9 mouse cellular contexts compared by ENCODE assay signal in genomic region chr13:72629806-72630205, GRCm38 (mm10). TPM values are rescaled to one million over a fixed set of nuclear protein-coding genes. Genes with fewer than 3 reads are reported as not detected.
DNase-seq lines count a peak whose midpoint lies in the region; ATAC-seq and TF ChIP-seq lines count a peak whose summit lies in the region.
"Had no signal": no experiment of that assay in that cellular context is flagged by ENCODE, and none has a peak within 500 bp of the region (broad histone marks: within the 10 kb centered on the region; RNA-seq: fewer than 3 reads in every experiment).

No protein-coding gene starts in this region.

- no peak for TF ChIP-seq CTCF in E14TG2a.4 (conservative IDR thresholded peaks at IDR 0.05; ENCODE audit: low read length)
- TF ChIP-seq CTCF in forebrain, postnatal 0 days (IDR thresholded peaks at IDR 0.05; ENCODE audit: low read depth): no peak

- no peaks in the 10 kb centered on the region for H3K9me3 ChIP-seq in E14TG2a.4 (ENCODE audit: low read length)
- no peaks in the 10 kb centered on the region for H3K9me3 ChIP-seq in forebrain, postnatal 0 days (ENCODE audit: low read length)
- no peaks in the 10 kb centered on the region for H3K9me3 ChIP-seq in midbrain, embryonic 11.5 days (ENCODE audit: control insufficient read depth, low read length)

- H3K9ac ChIP-seq in forebrain, postnatal 0 days: no peak overlapping the region
- H3K9ac ChIP-seq in midbrain, embryonic 11.5 days (ENCODE audit: low read length): peak overlapping the region; percentile 97

- no peaks in the 10 kb centered on the region for H3K36me3 ChIP-seq in E14TG2a.4 (ENCODE audit: insufficient read depth, low read length)
- H3K36me3 ChIP-seq in forebrain, postnatal 0 days (ENCODE audit: insufficient read depth): no peaks in the 10 kb centered on the region
- H3K36me3 ChIP-seq in midbrain, embryonic 11.5 days (ENCODE audit: control insufficient read depth, insufficient read depth, low read length): peaks cover 3% of the 10 kb centered on the region; the same call in 1 of the 2 replicates

- H3K4me3 ChIP-seq in E14TG2a.4 (replicated peaks; ENCODE audit: low read length): peak overlapping the region; percentile 59
- peak overlapping the region; percentile 38; the same call in 1 of the 2 replicates for H3K4me3 ChIP-seq in forebrain, postnatal 0 days (ENCODE audit: low read depth, low read length)
- H3K4me3 ChIP-seq in midbrain, embryonic 11.5 days (ENCODE audit: low read depth, low read length): peak overlapping the region; percentile 92

- H3K4me2 ChIP-seq in forebrain, postnatal 0 days (ENCODE audit: low read depth): no peak overlapping the region
- H3K4me2 ChIP-seq in midbrain, embryonic 11.5 days: peak overlapping the region; percentile 88

- WGBS in forebrain, postnatal 0 days: 2% methylated on average over 13 of the region's 13 CpGs
- WGBS in midbrain, embryonic 11.5 days: 0% methylated on average over 13 of the region's 13 CpGs

- no peak overlapping the region for H3K27ac ChIP-seq in forebrain, postnatal 0 days (ENCODE audit: low read depth, low read length)
- 0 out of 2 replicates have a peak overlapping the region, but pooled peaks have one; percentile 33 for H3K27ac ChIP-seq in midbrain, embryonic 11.5 days (ENCODE audit: low read depth, low read length)

- no peak for ATAC-seq in forebrain, postnatal 0 days
- ATAC-seq in midbrain, embryonic 11.5 days (ENCODE audit: low FRiP score): no peak
- ATAC-seq in cerebellum, adult (ENCODE audit: insufficient number of reproducible peaks, low FRiP score, low TSS enrichment): no peak

- H3K4me1 ChIP-seq in E14TG2a.4 (replicated peaks; ENCODE audit: low read depth, low read length): peaks cover 37% of the 10 kb centered on the region
- no peaks in the 10 kb centered on the region for H3K4me1 ChIP-seq in forebrain, postnatal 0 days (ENCODE audit: insufficient read depth)
- H3K4me1 ChIP-seq in midbrain, embryonic 11.5 days (ENCODE audit: control insufficient read depth, insufficient read depth, low read length): peaks cover 31% of the 10 kb centered on the region

- H3K27me3 ChIP-seq in E14TG2a.4 (ENCODE audit: insufficient read depth, low read length): peaks cover 89% of the 10 kb centered on the region
- H3K27me3 ChIP-seq in forebrain, postnatal 0 days (ENCODE audit: insufficient read depth, low read length): peaks cover 90% of the 10 kb centered on the region
- peaks cover 29% of the 10 kb centered on the region for H3K27me3 ChIP-seq in midbrain, embryonic 11.5 days (ENCODE audit: control insufficient read depth, insufficient read depth, low read length)

- peak; percentile 44 for DNase-seq in 3T3-L1 (ENCODE audit: low read depth, low spot score)
- no peak for DNase-seq in forebrain, postnatal 0 days
- peak; percentile 97 for DNase-seq in midbrain, embryonic 11.5 days (ENCODE audit: low spot score, missing footprints)
- no peak for DNase-seq in urinary bladder, postnatal 10 days (ENCODE audit: low spot score)
- DNase-seq in gastrocnemius, adult 8-10 months (ENCODE audit: low spot score in 2 of 2): no peak
- DNase-seq: adrenal gland, postnatal 14 days had no signal

RNA-seq across cellular contexts. Expression of gene Irx2, which starts 1.2 kb away (rescaled TPM):
- total RNA-seq in forebrain, postnatal 0 days (2014; rRNA removed): 2.4 and 3.1 TPM in 2 replicates
- polyA plus RNA-seq in forebrain, postnatal 0 days (2015; fragmentation: Nextera tagmentation; extraction: Ambion mirVana): 0.98 and 2.6 TPM in 2 replicates
- polyA plus RNA-seq in midbrain, embryonic 11.5 days (2014; fragmentation: Nextera tagmentation; extraction: Ambion mirVana): 38.6 and 38.9 TPM in 2 replicates
- under 1 TPM in 1 of 4 experiments, not detected in 3; 0.12 TPM for total RNA-seq in gastrocnemius, adult 8-10 months (2022)
- total RNA-seq: left cerebral cortex, adult 18-20 months had no signal

Comparison
In these comparisons a context has a peak if more than half of its experiments do, and no peak if none do; other contexts are left out.
1. DNase-seq: peak in 3T3-L1 (single experiment) and midbrain, embryonic 11.5 days (single experiment); none in forebrain, postnatal 0 days (single experiment), urinary bladder, postnatal 10 days (single experiment) and gastrocnemius, adult 8-10 months (0 of 2).
2. H3K4me3 ChIP-seq: peak in every context shown above with its lines; median percentile 92 in midbrain, embryonic 11.5 days; 59 in E14TG2a.4; 38 in forebrain, postnatal 0 days.